Mouse (Mus musculus) erythroid progenitor cell, adult 5-6 weeks (primary cell): ENCODE results near the gene Rbms3. TPM values are rescaled to one million over a fixed set of nuclear protein-coding genes. Genes with fewer than 3 reads are reported as not detected.

Source experiments
- ATAC-seq: replicated peaks from 2 replicates; pipeline ENCODE4 v1.8.0; 2016; ENCODE audit warnings: moderate number of reproducible peaks, mild to moderate bottlenecking, moderate TSS enrichment, inconsistent platforms; ENCODE audit not compliant: poor library complexity, low FRiP score, severe bottlenecking
- total RNA-seq, 2 experiments: library from RNA; stranded (forward) in 1 of 2; stranded (reverse) in 1 of 2; fragments of 150-400 nt in 1 of 2; fragments of 186-747, 209-891 nt in 1 of 2; gene quantifications; 2 replicates each; pipeline versions ENCODE4 v1.2.3 to v1.2.4; 2015 to 2017; ENCODE audit warnings: low replicate concordance in 2 of 2

Gene Rbms3
- total RNA-seq, 2 experiments from 2014 or later = not detected

DNA sequence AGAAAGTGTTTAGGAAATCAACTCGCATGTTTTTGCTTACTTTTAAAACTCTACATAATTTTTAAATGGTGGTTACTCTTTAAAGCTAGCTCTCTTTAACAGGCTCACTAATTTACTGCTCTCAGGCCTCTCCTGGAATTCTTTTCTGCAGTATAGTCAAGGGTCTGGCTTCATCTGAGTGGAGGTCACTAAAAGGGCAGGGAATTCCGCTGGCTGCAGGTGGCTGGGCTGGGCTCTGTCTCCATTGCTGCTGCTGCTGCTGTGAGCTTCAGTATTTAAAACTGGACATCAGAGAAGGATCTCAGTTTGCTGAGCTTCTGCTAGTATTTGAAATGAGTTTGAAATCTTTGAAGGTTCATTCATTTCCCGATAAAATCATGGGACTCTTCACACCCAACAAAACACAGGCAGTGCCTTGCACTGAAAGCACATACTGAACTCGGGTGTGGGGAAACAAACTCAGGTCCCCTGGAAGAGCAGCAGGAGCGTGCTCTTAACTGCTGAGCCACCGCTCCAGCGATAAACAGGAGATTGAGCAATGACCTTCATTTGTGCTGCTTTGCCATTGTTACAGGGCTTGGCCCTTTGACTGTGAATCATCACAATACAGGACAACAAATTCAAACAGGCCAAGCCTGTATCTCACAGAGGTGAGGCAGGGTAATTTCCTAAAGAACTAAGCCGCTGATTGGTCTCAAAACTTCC, 990.0 kb downstream of the Rbms3 start:
- no peak for ATAC-seq

DNA sequence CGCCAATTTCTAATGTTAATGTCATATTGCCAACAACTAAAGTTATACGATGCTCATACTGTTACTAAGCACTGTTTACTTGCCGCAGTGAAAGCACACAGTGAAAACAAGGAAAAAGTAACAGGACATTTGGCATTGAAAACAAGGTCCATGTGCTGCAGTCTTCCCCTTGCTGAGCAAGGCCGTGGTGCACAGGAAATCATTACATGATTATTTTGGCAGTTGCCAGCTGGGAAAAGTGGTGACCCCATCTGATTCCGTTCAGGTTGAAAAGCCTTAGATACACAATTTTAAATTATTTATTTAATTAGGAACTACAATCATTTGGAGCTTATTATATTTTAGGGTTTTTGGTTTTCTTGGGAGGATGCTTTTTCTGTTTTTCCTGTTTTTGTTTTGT, 995.9 kb downstream of the Rbms3 start:
- ATAC-seq = no peak

DNA sequence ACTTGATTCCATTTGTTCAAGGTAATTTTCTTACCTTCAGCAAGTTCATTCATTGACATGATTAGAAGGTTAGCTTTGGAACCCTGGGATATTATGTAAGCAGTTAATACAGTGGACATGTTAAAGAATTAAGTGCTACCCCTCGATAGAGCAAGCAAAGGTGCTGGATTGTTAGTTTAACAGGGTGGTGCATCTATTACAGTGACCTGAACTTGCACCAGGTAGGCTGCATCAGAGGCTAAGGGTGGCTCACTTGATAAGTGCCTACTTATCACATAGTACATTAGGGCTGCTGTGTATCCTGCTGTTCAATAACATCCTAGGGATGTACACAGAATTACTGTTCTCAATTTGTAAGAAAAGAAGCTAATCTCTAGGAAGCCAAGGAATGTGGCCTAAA, 996.6 kb downstream of the Rbms3 start:
- ATAC-seq = no peak

DNA sequence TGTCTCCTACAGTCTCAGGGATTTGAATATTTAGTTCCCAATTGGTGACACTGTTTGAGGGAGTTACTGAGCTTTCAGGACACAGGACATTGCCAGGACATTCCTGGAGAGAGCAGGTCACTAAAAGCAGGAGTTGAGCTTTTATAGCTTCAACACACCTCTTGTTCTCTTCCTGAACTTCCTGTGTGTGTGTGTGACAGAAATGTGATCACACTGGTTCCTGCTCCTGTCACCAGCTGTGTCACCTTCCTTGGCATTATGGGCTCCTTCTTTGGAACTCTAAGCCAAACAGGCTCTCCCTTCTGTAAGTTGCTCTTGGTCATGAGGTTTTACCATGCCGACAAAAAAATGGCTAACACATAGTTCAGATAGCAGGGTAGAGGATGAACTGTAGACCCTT, 997.9 kb downstream of the Rbms3 start:
- ATAC-seq = no peak

DNA sequence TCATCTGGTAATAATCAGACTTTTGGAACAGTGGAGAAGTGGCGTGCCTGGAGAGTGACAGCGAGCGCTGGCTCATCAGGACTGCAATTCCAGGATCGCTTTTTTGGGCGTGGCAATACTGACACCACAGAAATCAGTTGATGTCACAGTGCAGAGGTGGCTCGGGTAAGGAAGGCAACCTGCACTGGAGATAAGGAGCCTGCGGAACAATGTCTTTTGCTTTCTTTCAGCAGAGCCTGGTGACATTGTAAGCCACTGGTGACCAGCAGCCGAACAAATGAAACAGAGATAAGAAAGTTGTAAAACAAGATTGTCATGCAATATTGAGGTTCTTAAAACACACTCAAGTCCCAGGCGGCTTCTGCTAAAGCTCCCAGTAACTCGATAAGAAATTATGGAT, 998.9 kb downstream of the Rbms3 start:
- ATAC-seq = no peak

DNA sequence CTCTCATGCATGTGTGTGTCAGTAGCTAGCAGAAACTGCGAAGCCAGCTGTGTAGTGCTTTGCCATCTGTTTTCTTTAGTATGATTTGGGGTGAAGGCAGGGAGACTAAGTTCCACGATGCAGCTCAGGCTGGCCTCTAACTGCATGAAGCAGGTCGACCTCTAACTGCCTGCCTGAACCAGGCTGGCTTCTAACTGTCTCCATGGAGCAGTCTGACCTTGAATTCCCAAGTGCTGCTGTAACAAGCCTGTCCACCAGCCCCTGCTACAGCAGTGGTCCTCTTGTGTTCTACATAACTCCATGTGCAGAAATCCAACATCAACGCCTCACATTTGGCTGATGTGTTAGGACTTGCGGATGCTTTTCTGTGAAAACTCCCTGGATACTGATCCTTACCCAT, 1009.3 kb downstream of the Rbms3 start:
- no peak for ATAC-seq

DNA sequence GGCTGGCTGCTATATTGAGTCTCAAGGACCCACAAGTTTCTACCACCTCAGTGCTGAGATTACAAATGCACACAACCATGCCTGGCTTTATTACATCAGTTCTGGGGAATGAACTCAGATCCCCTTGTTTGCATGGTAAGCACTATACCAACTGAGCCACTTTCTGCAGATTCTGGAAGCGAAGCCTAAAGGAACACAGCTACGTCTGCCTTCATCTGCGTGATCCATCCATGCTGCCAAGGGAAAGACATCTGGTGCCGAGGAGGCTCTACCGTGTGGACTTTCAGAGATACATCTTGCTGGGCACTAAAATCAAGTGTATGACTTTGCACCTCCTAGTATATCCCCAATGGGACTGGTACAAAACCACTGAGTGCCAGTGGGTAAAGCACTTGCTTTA, 1010.8 kb downstream of the Rbms3 start:
- no peak for ATAC-seq

DNA sequence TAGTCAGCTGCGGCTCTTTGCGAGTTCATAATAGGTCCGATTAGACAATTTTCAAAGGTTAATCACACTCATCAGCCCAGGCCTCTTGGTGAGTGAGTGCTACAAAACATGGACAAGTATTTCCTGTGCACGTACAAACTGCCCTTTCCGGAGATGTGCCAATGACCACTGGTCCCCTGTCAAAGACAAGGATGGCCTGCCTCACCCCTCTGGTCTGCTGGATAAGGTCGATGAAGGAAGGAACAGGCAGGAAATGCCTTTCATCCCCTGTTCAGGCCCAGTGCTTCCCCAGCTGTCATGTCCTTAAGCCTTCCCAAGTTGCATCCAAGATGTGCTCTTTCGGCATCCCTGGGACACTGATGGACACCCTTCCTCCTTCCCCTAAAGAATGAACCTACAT, 1016.4 kb downstream of the Rbms3 start:
- no peak for ATAC-seq

DNA sequence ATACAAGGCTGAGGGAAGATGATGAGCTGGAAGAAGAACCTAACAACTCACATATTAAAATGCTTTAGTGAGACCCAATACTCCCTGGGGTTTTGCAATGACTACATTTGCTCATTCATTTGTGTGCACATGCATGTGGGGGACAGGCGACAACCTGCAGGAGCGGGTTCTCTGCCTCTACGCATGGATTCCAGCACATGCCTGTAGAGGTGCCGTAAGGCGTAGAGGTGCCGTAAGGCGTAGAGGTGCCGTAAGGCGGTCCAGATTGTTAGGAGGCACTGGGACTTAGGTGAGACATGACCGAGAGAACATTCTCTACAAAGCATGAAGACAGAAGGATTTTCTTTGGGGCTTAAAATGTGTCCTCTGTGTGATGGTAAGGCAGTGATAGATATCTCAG, 1033.7 kb downstream of the Rbms3 start:
- ATAC-seq = no peak

DNA sequence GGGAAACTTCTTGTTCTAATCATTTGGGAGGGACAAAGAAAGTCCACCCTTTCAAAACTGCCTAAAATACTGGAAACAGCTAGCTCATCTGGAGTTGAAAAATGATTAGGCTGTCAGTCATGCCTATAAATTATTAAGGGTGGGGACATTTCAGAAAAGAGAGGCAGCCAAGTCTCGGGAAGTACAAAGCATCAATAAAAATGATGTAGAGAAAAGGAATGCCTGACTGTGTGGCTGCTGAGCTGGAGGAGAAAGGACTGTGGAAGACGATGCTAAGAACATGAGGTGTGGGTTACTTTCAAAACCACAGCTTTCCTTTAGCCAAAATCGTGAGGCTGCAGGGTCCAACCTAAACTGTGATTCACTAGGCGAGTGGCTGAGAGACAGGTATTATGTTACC, 1037.2 kb downstream of the Rbms3 start:
- no peak for ATAC-seq

DNA sequence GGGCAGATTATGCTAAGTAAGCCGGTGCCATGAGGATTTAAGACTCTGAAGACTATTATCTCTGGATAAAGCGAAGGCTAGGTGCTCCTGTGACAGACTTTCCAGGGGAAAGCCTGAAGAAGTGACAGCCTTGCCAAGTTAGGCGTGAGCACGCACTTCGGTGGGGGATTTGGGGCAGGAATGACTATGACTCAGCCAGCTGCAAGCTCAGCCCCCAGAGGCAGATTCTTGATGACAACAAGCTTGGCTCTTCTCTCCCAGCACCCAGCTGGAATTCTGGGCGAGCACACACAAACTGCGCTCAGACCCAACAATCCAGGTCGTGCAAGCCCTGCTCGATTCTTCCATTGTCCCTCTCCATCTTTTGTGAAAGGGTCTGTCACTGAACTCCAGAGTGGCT, 1038.6 kb downstream of the Rbms3 start:
- no peak for ATAC-seq

DNA sequence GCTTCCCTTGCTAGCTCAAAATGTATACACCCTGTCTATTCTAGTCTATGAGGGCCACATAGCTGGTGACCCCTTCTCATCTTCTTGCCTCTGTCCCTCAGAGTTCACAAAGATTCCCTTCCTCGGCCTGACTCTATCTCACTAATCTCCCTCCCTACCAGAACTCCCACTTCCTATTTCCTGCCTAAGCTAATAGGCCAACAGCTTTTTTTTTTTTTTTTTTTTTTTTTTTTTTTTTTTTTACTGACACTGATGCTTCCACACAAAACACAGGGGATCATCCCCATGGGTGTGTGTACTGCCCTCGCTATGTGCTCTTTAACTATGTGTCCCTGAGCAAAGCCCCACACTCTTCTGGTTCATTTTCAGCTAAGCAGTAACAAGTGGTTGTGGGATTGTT, 1060.0 kb downstream of the Rbms3 start:
- ATAC-seq = no peak

DNA sequence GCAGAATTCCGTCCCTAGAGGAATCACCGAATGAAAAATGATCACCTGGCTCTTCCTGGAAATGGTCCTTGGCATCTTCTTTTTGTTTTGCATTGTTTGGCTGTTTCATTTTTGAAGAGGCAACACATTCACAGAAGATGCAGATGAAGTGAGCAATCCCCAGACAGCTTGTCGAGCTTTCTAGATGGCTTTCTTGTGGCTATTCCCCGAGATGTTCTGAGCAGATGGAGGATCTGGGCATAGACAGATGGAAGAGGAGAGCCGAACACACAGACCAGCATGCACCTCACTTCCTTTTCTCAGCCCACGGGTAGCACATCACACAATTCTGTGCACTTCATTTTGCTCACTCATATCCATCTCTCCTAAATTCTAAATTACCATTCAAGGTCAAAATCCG, 1063.0 kb downstream of the Rbms3 start:
- no peak for ATAC-seq

DNA sequence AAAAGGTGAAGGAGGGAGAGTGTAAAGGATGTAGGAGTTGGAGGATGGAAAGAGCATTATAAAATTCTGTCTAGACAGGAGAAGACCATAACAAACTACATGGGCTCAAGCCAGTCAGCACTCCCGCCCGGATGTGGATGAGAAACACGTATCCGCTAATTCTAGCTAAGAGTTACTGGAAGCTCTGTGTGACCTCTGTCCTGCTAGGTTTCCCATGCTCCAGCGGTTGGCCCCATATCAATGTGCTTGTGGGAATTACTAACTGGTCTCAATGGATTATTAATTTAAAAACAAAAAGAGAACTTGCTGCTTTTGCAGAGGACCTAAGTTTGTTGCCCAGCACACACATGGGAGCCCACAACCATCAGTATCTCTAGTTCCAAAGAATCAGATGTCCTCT, 1071.9 kb downstream of the Rbms3 start:
- ATAC-seq = no peak

DNA sequence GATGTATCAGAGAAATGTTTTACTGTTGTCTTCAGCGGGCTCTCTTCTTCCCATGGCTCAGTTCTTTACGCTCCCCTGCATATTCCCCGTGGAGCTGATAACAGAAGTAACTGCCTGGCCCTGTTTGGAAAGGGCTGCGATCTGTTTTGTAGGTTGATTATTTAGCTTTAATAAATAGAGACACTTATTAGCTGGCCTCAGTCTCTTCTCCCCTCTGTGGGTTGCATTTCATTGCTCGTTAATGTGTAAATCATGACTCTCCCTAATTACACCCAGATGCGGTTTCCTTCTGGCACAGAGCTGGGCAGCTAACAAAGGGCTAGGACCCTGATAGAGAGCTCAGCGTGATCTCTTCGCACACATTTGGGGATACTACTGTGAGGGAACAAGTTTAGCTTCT, 1073.1 kb downstream of the Rbms3 start:
- no peak for ATAC-seq

DNA sequence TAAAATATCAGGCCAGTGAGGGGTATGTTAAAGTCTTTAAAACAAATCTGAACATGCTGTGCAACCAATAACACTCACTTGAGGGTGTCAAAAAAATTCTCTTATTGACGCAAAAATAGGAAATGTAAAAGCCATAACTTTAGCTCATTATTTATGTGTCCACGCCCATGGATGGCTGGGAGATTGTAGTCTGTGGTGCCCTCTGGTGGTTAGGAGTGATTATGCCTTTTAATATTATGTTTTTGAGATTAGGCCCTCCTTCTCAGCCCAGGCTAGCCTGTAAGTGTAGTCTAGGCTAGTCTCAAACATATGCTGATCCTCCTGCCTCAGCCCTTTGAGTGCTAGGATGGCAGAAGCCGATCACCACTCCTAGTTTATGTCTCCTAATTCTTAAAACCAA, 1076.5 kb downstream of the Rbms3 start:
- ATAC-seq = no peak

DNA sequence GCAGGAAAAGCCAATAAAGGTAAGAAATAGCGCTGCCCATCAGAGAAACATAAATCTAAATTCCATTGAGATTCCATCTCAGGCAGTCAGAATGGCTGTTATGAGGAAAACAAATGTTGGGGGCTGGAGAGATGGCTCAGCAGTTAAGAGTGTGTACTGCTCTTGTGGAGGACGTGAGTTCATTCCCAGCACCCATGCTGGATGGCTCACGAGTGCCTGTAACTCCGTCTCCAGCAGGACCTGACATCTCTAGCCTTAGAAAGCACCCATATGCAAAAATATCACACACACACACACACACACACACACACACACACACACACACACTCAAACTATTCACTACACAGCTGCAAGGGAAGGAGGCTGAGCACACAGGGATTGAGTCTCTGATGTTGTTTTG, 1083.6 kb downstream of the Rbms3 start:
- no peak for ATAC-seq

DNA sequence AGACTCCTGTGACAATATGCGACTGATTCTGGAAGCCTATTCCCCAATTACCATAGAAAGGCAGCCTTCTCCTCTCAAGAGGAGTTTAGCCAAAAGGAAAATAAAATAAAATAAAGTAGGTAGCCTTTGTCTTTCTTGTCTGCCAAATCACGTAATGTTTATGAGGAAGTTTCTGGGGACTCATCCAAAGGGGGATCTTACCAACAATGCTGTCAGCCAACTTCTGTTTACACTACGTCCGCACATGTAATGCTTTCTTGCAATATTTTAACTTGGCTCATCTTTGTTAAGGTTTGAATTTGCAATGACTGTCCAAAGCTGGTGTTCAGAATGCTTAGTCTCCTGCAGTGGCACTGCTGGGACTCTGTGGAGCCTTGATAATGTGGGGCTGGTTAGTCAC, 1086.9 kb downstream of the Rbms3 start:
- no peak for ATAC-seq

DNA sequence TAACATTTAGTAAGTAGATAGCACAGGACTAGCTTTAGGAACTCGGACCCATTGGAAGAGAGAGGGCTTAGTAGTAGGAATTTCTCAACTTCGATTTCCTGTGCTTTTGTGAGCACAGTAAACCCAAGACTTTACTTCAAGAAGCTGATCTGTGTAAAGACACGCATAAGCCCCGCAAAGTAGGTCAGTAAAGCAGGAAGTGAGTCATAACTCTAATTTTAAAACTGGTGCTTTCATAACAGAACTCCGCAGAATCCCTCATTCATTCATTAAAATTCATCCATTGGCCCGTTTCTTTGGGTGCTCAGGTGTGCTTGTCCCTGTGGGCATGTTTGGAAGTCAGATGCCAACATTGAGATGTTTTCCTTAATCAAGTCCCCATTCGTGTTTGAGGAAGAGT, 1087.7 kb downstream of the Rbms3 start:
- ATAC-seq = no peak

DNA sequence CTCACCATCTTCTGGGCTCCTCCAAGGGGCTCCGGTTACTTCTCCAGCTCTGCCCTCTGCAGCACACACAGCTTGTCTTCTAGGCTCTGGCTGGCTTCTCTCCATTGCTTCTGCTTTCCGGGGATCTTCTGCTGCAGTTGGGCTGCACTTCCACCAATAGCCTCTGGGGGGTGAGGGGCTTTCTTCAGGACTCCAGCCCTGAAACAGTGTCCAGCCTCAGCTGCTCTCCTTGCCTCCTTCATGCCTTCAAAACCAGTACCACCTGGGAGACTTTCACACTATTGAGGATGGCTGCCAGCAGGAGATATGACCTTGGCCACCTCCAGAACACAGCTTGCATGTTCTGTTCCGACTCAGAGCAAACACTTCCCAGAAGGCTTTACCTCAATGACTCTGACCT, 1094.0 kb downstream of the Rbms3 start:
- no peak for ATAC-seq

DNA sequence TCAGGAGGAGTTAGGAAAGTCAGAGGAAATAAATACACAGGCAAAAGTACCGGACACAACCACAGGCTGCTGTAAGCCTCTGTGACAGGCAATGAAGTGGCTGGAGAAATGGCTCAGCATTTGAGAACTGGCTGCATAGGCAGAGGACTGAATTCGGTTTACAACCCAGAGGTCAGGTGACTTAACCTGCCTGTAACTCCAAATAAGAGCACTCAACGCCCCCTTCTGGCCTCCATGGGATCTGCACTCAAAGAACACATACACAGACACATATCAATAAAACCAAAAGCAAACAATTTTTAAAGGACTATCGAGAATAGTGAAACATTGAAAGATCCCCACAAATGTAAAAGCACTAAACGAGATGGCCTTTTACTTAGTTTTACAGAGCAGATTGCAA, 1096.3 kb downstream of the Rbms3 start:
- ATAC-seq = no peak

DNA sequence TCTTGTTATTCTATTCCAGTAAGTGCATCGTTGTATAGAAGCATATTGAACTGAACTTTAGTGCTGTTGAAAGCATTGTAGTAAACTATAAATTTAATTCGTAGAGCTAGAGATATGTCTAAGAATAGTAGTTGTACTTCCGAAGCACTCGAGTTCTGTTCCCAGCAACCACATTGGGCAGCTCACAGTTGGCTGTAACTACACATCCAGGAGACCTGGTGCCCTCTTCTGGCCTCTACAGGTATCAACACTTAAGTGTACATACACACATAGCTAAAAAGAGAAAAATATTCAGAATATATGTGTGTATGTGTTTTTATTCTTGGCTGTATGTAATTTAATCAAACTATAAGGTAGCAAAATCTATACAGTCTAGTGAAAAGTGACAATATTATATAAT, 1098.6 kb downstream of the Rbms3 start:
- ATAC-seq = no peak

DNA sequence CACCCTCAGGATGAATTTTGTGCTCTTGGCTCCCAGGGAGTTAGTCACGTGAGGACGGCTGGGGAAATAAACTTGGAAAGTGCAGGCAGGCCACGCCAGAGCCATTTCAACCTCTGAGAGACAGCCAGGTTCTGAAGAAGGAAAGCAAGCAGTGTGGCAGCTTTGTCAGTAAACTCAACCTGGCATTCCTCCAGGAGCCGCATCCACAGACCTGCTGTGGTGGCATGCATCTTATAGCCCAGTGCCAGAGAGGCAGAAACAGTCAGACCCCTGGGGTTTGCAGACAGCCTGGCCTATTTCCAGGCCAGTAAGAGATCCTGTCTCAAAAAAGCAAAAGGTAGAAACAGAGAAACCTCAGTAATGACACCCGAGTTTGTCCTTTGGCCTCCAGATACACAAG, 1105.3 kb downstream of the Rbms3 start:
- no peak for ATAC-seq
